Mouse (Mus musculus): ENCODE data around the gene Grhpr.

DNA sequence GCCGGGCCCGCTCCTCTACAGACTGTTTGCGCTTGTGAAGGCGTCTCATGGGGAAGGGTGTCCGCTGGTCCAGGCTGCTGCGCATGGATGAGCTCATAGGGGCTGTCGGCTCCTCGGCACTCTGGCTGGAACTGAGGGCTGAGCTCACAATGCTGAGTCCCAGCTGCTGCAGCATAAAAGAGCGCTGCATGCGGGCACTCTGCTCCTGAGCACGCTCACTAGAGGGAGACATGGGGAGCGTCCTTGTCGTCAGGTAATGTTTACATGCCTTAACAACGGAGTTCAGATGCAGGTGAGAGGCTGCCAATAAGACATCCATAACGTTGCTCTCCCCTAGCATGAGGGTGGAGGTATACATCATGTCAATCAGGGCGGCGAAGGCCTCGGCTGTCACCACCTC, 13.6 kb downstream of the Grhpr start:
- TF ChIP-seq POLR2A (IDR thresholded peaks at IDR 0.05; ENCODE audit: low read depth, low read length), result no peak
- no peak for TF ChIP-seq CTCF (IDR thresholded peaks at IDR 0.05; ENCODE audit: borderline replicate concordance, insufficient read depth, low read length)
